Mouse (Mus musculus): ENCODE measurements around the gene Ercc6l.

DNA sequence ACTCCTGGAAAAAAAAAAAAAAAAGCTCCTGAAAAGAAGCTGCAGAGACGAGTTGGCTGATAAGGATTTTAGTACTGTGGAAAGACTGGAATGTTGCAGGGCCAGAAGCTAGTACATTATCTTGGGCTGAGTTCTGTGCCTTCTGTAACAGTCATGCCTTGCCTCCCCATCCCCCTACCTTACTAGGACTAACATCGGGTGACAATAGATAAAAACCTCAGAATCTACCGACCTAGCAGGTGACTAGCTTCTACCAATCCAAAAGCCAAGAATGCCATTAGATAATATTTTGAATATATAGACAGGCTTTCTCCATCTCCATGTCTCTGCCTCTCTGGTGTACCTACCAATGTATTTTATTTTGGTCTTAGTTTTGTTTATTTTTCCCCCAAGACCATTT, 14.0 kb upstream of the Ercc6l start:
- TF ChIP-seq CTCF (IDR thresholded peaks at IDR 0.05; ENCODE audit: borderline replicate concordance, insufficient read depth, low read length) (no peak), POLR2A (IDR thresholded peaks at IDR 0.05; ENCODE audit: low read depth, low read length) (no peak)
